Mouse (Mus musculus): ENCODE measurements around the gene Ppm1e.

DNA sequence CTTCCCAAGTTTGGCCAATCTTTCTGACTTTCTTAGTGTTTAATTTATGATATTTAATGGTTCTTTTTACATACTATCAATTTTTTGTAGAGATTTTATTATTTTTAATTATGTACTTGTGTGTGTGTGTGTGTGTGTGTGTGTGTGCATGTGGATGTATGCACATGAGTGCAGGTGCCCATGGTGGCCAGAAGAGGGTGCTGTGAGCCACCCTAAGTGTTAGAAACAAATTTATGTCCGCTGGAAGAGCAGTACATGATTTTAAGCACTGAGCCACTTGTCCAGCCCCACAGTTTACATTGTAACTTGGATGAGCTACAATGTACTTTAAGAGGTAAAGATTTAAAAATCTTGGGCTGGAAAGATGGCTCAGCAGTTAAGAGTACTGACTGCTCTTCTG is 87.3 kb downstream of the Ppm1e start:
- TF ChIP-seq GATA1 (IDR thresholded peaks at IDR 0.05; ENCODE audit: borderline replicate concordance, low read length) (no peak), FLI1 (IDR thresholded peaks at IDR 0.05; ENCODE audit: low read length) (no peak)

Data from megakaryocyte, embryonic 14.5 days (primary cell).